Mouse (Mus musculus): ENCODE results near the gene Raph1.

Gene Raph1

DNA sequence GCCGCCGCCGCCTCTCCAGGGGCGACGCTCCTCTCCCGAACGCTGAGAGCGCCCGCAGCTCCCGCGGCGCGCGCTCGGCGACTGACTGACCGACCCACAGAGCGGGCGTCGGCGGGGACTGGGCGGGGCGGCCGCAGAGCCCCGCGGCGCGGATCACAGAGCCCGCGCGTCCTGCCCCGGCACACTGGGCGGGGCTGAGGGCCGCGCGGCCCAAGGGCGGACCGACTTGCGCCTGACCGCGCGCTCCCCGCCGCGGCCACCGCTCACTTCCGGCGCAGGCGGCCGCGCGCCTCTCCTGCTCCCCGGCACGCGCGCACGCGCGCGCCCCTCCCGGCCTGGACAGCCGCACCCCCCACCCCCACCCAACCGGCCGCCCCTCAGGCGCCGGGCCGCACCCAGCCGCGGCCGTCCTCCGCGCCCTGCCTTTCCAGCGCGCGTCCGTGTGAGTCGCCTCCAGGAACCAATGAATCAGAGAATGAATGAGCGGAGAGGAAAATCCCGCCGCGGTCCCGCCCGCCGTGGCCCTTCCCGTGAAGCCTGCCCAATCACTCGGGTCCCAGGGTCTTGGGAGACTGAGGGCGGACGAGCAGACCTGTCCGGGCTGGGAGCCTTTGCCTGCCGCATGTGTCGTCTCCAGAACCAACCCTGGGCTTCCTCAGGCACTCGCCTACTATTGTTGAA is at the start of gene Raph1:
Gene Raph1 (minus strand): TSS at position 474 of the 681 bp plus-strand sequence.
- peak; percentile 65 for DNase-seq (ENCODE audit: low read depth)

DNA sequence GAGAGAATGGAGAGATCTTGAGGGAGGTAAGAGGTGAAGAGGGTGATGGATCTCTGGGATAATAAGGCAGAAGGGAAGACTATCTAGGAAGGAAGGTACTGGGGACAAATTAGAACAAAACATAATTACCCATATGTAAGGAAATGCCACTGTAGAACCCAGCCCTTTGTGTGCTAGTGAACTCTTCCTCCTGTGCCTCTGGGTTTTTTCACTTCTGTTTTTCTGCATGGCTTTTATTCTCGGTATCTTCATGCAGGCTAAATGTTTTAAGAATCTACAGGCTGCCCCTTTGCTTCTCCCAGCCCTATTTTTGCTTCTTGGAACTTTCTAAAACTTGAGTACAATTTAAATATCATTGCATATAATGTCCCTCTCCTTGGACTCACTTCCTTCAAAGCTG is 48.8 kb upstream of the Raph1 start:
- DNase-seq (ENCODE audit: low read depth) = no peak

DNA sequence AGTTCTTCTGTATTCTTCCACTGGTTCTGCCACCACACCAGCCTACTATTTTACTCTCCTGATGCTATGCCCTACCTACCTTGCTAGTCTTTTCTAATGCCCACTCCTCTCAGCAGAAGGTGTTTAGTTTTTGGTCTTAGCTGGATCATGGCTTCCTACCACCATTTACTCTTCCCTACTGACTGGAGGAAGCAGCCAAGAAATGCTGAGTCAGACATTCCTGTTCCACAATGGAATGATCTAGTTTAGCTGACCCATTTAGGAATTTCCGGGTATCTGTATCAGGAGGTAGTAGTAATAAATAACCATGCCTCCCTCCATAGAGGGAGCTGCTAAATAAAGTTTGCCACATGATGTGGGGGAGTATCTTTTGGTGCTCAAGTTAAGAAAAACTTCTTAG is 48.0 kb upstream of the Raph1 start:
- no peak for DNase-seq (ENCODE audit: low read depth)

DNA sequence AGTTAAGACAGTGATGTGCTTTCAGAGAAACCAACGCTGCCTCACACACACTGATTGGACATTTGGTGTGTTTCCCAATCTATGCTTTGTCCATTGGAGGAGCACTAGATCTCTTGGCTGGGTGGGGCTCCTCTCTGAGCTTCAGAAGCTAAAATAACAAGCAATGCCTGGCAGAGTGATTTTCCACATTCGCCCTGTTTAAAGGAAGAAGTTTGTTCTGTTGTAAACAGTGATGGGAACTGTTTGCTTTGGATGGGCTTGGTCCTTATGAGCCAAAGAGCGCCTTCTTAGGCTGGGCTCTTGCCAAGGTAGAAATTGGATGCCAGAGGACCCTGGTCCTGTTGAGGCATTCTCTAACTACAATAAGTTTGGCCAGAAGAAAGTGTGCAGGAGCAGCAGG is 45.1 kb upstream of the Raph1 start:
- DNase-seq (ENCODE audit: low read depth) = no peak

DNA sequence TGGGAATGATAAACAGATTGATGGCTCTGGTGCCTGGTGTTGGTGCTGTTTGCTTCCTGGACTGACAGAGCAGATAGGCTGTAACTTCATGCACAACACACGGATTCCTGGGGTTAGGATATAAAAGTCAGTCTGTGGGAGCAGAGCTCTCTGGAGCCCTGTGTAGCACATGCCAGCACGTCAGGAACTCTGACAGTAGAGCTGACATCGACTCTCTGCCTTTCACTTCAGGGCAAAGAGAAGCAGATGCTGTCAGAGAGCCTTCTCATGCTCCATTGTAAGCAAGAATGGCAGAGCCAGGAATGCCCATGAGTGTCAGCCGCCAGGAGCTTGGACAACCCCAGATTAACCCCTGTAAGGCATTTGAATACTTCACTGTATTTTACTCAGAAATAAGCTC is 43.7 kb upstream of the Raph1 start:
- DNase-seq (ENCODE audit: low read depth) = no peak

DNA sequence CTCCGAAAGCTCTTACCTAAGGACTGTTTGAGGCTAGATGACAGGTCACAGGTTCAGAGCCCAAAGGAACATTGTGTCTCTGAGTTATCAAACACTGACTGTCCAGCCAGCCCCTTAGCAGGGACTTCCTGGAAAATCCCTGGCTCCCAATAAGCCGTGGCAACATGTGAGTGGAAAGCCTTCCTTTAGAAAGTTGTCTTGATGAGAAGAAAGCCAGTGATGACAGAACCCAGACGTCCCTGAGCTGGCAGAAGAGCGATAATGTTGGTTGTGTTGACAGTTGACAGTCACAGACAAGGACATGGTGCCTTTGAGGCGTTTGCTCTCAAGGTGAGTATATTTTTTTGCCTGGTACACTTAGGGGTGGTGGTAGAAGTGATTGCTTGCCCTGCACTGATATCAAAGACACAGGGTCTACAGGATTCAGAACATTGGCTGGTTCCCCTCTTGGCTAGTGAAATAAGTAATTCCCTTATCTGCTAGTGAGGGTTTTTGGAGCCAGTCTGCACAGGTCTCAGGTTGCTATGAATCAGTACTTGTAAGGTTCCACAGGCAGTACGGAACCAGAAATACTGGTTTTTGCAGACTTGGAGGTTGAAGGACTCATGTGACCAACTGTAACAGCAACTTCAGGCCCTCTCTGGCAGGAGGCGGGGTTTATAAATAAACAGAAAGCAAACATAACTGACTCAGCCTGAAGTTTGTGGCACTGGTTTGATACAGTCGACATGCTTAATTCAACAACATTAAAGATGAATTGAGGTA is 42.3 kb upstream of the Raph1 start:
- no peak for DNase-seq (ENCODE audit: low read depth)

DNA sequence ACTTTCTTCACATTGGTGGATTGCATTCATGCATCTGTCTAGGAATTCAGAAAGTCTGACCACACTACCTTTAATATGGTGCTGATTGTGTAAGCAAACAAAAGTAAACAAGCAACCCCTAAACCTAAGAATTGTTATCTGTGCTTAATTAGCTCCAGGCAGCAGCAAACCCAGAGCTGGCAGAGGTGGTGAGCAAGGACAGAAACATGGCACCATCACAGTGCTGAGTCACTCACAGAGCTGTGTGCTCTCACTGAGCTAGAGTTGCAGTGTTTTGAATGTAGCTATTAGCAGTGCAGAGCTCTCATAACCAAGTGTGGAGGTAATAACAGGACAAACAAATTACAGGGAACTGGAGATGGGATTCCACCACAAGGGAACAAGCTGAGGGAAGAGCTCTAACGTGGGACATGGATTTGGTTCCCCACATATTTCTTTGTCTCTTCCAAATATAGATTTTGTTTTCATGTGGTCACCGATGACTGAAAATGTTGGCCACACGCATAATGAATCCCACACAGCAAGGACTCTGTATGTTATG is 37.6 kb upstream of the Raph1 start:
- DNase-seq (ENCODE audit: low read depth) = no peak

DNA sequence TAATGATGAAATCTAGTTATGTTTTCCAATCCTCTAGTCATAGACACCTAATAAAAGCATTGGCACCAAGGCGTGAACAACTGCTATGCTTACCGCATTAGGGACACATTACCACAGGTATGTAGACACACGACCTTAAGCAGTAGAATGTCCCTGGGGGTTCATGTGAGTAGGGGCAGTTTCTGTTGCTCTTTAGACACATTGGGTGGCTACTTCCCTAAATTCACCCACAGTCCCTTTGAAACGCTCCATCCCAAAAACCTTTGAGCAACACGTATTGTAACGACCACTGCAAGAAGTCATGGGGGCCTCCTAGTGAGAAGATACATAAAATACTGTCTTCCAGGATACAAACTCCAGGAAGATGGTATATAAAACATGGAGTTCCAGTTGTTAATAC is 33.8 kb upstream of the Raph1 start:
- no peak for DNase-seq (ENCODE audit: low read depth)

DNA sequence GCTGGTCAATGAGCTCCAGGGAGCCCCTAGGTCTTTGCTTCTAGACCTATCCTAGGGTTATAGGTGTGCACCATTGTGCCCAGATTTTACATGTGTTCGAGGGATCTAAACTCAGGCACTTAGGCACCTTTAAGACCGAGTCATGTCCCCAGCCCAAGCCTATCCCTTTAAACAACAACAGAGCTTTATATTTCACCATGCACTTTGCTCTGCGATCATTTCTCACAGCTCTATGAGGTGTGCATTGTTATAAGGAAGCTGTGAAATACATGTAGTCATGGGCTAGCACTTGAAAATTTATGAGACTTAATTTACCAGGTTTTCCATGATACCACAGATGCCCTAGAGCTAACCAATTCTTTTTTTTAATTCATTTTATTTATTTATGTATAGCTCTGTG is 33.0 kb upstream of the Raph1 start:
- no peak for DNase-seq (ENCODE audit: low read depth)

DNA sequence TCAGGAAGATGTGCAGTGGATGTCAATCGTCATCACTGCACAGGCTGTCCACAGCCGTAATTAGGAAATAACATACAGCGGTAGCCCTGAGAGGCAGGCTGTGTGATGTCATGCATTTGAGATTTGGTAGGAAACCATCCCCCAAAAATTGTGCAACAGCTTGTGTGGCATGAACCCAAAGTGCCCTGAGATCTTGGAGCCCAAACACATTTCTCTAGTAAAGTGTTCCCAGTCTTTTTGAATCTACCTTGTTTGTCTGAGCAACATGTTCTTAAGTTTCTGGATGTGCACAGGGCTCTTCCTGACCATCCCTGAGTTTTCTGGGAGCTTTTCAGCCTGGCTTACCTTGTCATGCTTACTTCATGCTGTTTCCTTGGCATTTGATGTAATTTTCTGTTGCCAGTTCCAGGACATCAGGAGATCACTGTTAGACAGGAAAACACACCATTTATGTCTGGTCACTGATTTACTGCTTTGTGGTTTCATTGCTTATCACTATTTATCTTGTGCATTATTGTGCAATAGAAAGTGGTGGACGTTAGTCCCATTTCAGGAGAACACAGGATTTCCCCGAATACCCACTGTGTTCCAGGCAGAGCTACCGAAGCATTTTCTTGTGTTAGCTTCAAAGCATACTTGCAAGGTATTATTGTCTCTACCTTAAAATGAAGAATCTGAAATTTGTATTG is 32.3 kb upstream of the Raph1 start:
- peak; percentile 70 for DNase-seq (ENCODE audit: low read depth)

DNA sequence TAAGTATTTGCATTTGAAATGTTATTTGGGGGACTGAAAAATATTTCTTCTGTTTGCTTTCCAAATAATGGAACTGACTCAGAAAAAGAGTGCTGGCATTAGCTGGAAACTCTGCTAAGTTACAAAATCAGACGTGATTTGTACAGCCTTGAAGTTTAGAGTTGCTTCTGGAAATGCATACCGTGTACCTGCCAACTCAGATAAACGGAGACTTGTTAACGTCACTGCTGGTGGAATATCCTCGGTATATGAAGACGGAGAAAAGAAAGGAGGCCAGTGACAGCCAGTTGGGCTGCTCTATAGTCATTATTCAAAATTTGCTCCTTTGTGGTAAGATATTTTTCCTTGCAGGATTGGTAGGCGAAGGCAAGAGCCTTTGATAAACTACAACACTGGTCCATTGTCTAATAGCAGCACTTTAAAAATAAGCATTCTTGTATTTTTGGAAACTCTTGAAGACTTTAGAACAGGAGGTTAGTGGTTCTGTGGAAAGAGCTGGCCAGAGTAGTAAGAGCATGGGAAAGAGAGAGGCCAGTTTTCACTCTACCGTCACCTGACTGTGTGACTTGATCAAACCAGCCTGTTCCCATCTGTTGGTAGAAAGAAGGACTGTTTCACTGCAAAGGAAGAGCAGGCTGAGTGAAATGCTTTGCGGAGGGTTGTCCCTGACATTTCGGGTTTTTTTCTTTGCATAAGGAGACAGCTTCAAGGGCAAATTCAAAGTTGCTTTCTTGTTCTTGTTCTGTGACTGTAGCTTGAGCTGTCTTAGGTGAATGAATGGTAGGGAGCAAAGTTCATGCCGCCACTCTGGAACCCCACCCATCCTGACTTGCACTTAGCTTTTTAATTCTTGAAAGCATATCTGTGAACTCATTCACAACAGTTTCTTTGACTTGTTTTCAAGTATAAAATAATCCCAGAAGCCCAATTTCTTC is 29.7 kb upstream of the Raph1 start:
- DNase-seq (ENCODE audit: low read depth) = peak; percentile 77

DNA sequence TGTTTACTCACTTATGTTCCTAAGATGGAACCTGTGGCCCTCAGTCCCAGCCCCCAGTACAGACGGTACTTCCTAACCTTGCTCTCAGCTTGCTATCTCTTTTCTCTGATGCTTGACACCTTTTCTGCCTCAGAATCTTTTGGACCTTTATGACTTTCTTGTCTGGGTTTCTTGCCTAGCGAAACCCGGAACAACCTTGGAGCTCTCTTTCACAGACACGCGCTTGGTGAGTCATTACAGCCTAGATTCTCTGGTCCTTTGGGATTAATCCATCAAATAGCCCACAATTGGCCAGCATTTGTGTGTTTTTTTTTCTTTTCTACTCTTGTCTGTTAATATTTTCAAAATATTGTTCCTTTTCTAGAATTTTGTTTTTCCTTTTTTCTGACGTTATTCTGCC is 26.2 kb upstream of the Raph1 start:
- DNase-seq (ENCODE audit: low read depth) = no peak

DNA sequence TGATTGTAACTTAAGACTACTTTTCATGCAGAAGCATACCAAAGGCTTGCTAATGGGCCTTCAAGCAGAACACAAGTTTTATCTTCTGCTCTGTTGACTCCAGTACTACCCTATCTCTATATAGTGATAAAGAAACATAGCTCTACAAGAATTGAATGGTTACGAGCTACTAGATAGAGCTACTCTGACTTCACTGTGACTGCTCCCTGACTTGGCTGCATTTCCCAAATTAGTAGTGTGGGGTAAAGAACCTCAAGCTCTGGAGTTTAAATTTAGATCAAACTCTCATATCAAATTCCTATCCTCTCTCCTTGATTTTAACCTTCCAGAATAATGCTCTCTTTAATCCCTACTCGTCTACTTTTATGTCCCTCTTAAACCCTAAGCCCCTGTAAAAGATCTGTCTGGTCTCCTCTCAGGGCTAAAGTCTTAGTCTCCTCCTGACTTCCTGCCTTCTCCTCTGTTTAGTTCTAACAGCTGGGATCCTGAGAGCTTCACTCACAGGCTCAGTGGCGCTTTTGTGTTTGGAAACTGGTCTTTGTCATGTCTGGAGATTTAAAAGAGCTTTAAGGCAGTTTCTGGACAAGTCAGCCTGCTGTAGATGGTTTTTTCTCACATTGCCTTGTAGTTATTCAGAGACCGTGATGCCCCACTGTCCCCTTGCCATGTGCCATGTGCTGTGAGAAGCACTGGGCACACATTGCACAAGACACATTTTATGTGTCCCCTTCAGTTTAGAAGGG is 22.2 kb upstream of the Raph1 start:
- no peak for DNase-seq (ENCODE audit: low read depth)

DNA sequence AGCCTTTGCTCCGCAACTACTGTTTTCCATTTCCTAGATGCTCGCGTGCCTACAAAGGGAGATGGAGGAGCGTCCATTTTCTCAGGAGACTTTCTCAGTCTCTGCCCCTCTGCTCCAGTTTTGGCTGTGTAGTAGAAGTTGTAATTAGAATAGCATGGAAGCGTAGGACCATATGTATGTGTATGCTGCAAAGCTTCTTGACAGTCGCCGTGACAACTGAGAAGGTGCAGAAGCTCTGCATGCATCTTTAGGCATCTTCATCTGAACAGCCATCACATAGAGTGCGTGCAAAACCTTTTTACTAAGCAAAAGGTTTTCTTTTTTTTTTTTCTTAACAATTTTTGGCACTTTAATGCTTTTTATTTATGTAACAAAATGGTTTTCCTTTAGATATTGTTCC is 14.1 kb upstream of the Raph1 start:
- no peak for DNase-seq (ENCODE audit: low read depth)

DNA sequence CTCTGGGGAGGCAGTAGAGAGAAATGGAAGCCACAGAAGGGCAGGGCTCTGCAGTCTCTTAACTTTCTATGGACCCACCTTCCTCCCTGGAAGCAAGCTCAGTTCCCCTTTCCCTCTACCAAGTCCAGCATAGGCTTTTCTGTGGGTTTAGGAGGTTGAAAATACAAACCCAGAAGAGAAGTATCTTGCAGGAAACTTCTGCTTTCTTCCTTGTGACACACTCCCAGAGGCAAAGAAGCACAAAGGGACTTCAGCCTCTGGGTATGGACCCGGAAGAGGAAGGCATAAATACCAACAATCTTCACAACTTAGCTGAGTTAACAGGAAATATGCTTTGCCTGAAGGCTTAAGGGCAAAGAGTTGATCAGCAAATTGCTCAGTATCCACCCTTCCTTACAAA is 13.0 kb upstream of the Raph1 start:
- DNase-seq (ENCODE audit: low read depth) = no peak

DNA sequence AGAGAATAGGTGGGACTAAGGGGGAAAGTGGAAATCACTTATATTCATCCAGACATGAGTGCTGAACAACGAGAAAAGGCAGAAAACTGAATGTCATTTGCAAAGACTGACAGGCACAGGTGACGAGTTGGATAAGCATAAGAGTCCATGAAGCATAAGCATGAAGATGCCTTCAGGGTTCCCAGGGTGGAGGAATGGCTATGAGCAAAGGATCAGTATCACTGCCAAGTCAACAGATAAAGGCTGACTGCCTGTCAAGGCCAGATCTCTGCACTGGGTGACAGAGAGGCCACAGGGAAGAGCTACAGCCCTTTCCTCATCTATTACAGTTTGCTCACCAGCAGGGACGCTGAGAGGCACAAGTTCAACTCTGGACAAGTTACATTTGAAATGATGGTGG is 5.8 kb upstream of the Raph1 start:
- DNase-seq (ENCODE audit: low read depth) = no peak

DNA sequence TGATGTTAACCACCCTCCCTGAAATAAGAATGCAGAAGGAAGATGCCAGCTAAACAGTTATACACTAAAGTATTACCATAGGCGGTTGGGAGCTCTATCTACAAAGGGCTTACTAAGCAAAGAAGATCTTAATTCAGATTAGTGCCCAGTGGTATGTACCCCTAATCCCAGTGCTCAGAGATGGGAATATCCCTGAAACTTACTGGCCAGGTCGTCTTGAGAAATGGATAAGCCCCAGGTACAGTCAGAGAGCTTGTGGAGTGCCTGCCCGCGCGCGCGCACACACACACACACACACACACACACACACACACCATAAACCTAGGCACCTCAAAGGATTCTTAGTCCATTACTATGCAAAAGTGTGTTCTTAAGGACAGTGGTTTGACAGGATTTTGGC is 2.8 kb upstream of the Raph1 start:
- DNase-seq (ENCODE audit: low read depth) = no peak

DNA sequence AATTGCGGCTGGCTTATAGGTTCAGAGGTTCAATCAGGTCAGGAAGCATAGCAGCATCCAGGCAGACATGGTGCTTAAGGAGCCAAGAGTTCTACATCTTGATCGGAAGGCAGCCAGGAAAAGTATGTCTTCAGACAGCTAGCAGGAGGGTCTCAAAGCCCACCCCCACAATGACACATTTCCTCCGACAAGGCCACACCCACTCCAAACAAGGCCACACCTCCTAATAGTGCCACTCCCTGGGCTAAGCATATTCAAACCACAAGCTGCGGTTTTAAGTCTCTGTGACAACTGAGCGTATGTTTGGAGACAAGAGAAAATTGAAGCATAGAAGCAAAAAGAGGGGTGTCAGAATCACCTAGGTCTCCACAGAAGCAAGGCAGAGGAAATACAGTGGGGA is 2.3 kb upstream of the Raph1 start:
- no peak for DNase-seq (ENCODE audit: low read depth)

DNA sequence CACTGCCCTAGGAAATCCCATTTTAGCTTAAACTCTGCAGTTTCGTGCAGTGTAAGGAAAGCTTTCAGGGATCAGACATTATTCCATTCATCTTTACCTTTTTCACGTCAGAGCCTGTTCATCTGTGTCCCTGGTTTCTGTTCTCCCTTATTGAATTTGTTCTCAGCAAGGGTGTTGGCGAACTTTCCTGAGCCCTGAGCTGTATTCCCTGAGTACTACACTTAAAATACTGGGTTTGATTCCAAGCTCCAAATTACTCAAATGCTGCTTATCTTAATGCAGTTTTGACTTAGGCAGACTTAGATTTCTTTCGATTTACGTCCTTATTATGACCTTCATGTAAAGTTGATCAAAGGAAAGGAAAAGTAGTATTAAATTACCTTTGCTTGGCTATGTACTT is 417 bp upstream of the Raph1 start:
- DNase-seq (ENCODE audit: low read depth) = no peak

DNA sequence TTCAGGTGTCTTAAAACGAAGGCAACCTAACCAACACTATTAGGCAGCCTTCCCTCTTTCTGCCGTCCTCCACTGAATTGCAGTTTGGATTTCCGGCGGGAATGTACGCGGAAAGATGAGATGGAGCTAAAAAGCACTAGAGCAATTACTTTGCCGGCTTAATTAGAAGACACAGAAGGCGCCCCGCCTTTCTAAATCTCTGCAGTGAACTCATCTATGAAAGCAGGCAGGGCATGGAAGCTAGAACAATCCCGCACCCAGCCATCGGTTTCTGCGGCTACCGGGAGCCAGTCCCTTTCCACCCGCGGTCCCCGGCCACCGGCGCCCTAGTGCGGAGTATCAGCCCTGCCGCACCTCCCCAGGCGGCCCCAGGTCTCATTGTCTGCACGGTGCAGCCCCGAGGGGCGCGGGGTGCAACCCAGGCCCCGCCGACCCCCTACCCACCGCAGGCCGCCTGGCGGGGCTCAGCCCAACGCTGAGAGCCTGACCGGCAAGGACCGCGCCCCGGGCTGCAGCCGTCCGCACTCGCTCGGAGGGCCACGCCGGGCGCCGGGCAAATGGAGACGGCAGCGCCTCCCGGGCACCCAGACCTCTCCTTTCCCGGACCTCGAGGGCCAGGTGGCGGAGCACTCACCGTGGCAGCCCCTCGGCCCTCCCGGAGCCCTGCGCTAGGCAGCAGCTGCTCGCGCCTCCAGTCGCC is 823 bp downstream of the Raph1 start:
- no peak for DNase-seq (ENCODE audit: low read depth)

Data from fibroblast of lung, adult 2 months (primary cell).